Mouse (Mus musculus): ENCODE results near the gene Mob3a.
A peak's percentile ranks its signal among the peaks of the same experiment; 100 is the strongest.

The Mob3a gene

DNA sequence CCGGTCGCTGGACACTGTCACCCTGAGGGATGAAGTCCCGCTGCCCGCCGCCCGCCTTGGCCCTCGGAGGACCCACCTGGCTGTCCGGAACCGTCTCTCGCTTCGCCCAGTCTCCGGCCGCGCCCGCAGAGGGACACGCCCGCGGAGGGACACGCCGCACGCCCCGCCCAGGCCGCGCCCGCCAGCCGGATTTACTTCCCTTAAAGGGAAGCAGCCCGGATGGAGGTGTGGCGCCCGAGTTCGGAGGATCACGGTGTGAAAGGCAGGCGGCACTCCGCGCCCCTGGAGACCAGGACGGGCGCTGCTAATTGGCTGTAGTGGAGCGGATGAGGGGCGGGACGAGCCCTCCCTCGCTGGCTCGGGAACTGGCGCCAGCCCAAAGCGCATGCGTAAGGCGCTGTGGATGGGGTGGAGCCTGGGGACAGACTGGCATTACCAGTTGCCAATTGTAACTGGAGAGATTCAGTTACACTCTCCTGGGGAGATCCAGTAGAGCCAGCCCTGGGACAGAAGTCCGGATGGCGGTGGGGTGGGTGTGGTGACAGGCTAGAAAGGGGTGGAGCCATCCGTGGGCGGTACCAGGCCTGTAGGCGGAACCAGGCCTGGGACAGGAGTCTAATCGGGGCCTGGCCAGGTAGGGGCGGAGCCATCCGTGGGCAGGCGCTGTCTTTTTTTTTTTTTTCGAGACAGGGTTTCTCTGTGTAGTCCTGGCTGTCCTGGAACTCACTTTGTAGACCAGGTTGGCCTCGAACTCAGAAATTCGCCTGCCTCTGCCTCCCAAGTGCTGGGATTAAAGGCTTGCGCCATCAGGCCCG is at the start of gene Mob3a, which contains the start of gene Izumo4:
TSS of gene Mob3a (minus strand) at position 257 of the 815 bp plus-strand sequence.
TSS of gene Izumo4 (plus strand) at position 464 of the 815 bp plus-strand sequence.
- peak; percentile 98 for DNase-seq (ENCODE audit: low spot score)

DNA sequence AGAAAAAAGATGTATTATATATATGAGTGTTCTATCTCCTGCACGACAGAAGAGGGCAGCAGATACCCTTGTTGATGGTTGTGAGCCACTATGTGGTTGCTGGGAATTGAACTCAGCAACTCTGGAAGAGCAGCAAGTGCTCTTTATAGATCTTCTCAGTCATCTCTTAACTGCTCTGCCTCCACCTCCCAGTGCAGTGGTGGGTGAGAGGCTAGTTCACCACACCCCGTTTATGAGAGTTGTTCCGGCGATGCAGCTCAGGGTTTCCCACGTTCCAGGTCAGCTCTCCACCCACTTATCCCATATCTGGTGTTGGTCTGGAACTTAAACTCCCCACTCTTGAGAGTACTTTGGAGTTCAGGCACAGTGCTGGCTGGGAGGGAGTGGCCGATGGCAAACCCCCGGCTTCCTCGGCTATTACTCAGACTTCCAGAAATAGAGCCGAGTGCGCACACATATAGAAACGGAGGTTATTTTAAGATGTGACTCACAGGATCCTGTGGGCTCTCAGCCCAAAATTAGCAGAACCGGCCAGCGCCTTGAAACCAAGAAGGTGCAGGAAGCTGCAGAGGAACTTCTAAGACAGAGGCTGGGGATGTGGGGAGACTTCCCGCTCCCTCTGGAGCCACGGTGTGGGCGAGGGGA is 49.5 kb upstream of the Mob3a start:
- DNase-seq (ENCODE audit: low spot score): no peak

DNA sequence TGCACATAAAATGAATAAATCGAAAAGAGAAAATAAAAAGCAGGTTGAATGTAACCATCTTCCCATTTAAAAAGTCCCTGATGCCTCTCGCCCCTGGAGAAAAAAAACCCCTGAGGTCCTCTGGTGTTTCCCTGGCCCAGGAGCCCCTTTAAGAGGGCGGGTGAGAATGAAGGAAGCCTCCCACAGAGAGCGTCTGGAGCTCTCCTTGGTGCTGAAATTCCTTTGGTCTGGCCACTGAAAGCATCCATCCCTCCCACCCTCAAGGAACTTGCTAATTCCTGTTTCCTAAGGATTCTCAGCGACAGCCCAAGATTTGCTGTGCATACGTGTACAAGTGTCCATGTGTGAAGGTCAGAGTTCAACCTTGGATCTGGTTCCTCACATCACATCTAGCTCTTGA is 46.8 kb upstream of the Mob3a start:
- DNase-seq (ENCODE audit: low spot score): peak; percentile 54

DNA sequence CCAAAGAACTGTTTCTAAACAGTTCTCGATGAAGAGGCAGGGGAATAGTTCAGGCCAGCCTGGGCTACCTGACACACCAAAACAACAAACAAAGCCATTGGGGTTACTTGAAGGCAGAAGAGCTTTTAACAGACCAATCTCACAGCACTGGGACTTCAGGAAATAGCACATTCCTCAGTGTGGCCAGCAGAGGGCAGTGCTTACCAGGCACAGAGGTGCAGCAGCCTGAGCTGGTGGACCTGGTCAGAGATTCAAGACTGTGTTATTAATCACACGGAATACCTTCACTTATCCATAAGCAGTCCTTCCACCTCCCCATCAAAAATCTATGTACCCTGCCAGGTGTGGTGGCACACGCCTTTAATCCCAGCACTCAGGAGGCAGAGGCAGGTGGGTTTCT is 45.6 kb upstream of the Mob3a start:
- DNase-seq (ENCODE audit: low spot score): peak; percentile 57

DNA sequence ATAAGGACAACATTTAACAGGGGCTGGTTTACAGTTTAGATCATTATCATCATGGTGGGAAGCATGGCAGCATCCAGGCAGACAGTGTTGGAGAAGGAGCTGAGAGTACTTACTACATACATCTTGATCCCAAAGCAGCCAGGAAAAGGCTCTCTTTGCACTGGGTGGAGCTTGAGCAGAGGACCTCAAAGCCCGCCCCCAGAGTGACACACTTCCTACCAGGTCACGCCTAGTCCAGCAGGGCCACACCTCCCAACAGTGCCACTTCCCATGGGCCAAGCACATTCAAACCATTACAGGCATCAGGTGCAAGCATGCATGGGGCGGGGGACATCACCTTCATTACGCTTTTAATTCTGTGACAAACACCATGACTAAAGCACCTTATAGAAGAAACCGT is 42.5 kb upstream of the Mob3a start:
- peak; percentile 40 for DNase-seq (ENCODE audit: low spot score)

DNA sequence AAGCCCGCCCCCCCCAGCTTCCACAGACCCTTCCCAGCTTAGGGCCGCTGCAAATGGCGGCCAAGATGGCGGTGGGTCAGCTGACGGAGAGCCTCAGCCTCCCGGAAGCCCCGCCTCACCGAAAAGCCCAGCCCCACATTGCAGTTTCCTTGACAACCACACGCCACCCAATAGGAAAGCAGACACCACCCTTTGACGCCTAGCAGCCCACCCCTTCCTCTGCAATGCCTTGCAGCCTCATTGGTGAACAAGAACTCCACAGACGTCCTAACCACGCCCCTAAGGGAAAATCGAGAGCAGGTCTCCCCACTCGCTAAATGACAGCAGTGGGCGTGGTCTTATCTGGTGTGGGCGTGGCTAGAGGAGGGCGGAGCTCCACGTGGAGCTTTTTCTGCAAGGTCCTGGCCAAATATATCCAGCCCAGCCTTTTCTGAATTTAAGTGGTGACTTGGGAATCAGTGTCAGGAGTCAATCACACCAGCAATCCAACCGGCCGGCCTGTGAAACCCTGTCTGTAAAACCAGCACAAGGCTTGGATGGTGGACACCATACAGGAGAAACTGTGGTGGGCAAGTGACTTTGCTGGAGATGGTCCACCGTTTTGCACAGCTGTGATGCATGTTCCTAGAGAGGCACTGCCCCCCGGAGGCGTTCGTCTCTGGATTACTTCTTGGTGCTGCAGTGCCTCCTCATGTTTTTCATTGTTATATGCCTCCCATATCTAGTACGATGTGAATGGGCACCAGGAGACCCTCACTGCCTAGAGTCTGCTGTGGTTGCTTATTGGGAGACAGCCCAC is 40.6 kb upstream of the Mob3a start, which contains the start of gene Ap3d1:
TSS of gene Ap3d1 (minus strand) at position 85 of the 799 bp plus-strand sequence.
- peak; percentile 100 for DNase-seq (ENCODE audit: low spot score)

DNA sequence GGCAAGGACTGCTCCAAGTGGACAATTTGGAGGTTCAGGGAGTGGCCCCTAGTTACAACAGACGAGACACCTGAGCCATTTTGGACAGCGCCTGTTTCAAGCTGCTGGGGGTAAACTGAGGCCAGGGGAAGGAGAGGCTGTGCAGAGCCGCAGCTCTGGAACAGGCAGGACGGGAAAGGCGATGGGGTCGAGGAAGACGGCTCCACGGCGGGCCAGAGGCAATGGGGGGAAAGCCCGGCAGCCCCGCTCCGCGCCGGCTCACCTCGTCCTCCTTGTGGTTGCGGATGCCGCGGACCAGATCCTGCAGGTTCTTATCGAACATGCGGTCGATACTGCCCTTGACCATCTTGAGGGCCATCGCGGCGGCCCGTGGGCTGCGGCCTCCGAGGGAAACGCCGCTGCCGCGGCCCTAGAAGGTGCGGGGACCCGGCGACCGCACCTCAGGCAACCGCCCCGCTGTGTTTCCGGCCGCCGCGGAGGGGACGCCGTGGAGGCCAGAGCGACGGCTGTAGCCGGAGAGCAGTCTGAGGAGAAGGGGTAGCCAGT is 39.9 kb upstream of the Mob3a start:
- peak; percentile 56 for DNase-seq (ENCODE audit: low spot score)

DNA sequence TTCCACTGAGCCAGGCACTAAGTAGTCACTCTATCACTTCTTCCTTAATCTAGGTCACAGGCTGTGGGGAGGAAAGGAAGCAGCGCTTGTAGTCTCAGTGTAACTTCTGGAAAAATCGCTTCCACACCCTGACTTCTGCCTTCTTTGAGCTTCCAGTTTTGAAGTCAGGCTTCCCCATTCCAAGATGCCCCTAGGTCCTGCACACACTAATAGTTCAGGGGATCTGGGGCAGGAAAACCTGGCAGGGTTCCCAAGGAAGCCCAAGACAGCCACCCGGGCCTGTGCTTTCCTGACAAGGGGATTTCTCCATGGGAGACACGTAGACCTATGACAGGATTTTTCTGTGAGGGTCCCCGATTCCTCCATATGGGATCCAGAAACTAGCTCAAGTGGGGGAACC is 39.4 kb upstream of the Mob3a start:
- DNase-seq (ENCODE audit: low spot score): peak; percentile 39

DNA sequence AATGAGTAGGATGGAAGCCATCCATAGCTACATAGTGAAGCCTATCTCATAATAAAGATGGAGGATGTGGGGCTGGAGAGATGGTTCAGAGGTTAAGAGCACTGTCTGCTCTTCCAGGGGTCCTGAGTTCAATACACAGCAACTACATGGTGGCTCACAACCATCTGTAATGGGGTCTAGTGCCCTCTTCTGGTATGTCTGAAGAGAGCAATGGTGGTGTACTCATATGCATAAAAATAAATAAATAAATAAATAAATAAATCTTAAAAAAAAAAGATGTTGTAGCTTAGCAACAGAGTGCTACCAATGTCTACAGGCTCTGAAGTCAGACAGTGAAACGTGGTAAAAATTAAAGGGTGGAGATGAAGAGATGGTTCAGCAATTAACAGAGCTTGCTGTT is 36.9 kb upstream of the Mob3a start:
- no peak for DNase-seq (ENCODE audit: low spot score)

DNA sequence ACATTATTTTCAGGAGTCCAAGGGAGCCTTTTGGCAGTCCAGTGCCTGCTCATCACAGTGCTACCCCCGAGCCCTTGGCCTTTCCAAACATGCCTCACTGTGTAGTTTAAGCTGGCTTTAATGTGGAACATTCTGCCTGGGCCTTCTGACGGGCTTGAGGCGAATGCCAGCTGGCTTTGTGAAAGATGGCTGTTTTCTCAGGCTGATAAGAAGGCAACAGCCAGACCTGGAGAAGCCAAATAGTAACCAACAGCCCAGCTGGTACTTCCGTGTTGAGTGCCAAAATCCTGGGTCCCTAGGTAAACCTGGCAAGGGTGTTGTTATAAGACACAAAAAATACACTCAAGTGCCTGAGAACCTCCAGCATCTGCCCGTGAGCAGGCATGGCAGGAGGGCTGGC is 35.0 kb upstream of the Mob3a start:
- DNase-seq (ENCODE audit: low spot score): no peak

DNA sequence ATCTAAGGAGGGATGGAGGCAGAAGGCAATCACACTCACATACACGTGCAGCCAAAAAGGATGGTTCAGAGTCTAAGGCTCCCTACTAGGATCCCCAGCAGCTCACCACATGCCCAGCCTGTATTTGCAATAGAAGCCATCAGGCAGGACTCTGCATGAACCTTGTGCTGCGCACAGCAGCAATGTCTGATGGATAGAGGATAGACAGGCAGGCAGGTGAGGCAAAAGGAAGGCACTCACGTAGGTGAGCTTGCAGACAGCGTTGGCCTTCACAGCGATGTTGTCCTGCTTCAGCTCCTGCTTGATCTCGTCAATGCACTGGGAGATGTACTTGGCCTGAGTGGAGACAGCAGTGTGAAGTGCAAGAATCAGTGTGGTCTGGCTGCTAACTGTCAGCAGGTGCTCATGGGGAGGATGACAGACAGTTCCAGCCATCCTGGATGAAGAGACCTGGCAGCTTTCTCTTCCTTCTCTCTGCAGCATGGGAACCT is 30.9 kb upstream of the Mob3a start:
- no peak for DNase-seq (ENCODE audit: low spot score)

DNA sequence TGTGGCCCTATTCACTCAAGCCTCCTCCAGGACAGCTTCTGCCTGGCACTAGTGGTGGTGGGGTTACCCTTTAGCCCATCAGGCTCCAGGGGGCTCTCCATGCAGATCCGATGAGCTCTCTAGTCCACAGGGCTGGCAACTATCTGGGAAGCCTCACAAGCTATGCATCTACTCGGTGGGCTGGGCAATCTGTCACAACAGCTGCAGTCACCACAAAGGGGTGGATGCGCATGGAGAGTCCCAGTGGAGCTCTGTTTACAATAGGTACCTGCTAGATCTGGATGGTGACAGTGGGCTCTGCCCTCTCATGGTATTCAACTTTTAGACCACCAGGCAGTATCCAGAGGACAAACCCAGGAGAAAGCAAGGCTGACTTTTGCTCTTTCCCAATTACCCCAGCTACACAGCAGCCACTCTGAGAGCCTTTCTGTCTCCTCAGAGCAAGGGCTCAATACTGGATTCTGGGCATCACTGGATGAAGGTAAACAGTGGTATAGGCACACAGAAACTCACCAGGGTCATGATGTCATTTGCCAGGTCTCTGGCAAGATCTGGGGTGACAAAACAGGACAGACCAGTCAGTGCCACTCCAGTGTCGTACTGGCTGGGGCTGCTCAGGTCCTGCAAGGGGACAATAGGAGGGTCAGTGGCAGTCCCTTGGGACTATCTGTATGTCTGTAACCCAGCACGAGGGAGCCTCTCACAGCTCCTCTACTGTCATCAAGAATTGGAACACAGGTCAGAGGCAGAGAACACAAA is 25.8 kb upstream of the Mob3a start:
- DNase-seq (ENCODE audit: low spot score): no peak

DNA sequence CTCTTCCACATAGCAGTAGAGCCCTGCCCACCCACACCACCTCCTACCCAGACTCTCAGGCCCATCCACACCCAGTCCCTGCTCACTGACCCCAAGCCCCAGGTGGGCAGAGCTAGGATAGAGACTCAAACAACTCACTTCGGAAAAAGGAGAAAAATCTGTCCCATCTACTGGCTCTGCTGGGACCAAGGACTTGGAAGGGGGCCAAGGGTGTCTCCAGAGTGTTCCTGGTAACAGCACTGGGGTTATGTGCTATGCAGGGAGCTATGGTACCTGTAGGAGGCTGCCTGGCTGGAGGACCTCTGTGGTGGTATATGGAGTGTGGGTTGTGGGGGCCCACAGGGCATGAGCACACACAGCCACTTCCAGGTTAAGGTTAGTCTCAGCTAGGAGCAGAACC is 15.5 kb upstream of the Mob3a start:
- DNase-seq (ENCODE audit: low spot score): no peak

DNA sequence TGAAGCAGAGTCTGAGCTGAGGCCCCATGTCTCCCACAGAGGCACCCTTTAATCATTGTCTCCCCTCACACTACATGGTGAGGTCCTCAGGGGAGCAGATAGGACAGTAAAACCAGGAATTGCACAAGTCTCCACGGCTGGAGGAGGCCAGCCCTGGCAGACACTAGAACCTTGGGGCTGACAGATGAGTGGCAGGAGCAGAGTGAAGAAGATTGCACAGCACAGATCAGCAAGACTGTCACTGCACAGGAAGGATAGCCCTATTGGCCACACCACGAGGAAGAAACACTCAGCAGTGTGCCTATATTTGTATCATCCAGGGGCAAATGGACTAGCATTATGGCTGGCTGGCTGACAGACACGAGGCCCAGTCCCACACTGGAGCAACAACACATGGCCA is 9.1 kb upstream of the Mob3a start:
- DNase-seq (ENCODE audit: low spot score): no peak

DNA sequence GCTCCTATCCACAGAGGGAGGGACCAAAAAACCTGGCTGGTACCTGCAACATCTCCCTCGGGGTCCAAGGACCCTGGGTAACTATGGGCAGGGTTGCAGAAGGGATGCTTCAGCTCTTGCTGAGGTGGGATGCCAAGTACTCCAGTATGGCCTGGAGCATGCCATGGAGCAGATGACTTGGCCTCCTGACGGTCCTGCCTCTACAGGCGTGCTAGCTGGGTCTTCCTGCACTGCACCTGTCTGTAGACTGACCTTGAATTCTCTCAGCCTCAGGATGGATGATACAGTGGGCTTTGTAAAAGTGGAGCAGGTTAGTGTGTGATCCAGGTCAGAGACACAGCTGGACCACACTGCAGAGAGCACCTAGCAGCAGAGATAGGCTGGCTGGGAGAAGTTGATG is 3.7 kb upstream of the Mob3a start:
- no peak for DNase-seq (ENCODE audit: low spot score)

DNA sequence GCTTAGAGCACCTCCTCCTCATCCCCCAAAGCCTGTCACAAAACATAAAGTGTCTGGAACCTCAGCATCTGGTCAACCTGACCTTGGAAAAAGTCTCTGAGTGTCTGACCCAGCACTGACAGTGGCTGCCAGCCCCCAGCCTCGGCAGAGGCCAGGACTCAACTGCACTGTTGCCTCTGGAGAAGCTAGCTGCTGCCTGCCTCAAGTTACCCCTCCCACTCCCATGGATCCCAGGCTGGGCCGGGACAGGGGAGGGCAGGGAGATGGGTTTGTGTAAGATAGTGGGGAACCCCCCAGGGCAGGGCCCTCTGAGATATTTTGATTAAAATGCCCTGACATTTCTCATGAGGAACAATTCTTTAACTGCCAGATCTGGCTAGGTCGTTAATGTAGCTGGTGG is 3.3 kb upstream of the Mob3a start:
- no peak for DNase-seq (ENCODE audit: low spot score)

DNA sequence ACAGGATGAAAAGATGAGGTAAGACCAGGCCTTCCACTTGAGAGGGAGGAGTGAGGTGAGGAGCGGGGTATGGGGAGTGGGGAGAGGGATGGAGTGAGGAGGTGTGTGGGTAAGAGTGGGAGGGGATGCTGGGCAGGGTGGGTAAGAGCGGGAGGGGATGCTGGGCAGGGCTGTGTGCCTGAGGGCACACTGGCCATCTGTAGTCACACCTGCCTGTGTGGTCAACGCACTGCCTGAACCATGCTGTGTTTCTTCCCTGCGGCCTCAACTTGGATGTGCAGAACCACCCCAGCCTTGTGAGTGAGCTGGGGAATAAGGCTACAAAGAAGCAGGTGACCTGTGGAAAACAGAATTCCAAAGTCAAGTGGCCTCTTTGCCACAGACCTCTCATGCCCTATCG is 2.6 kb upstream of the Mob3a start:
- DNase-seq (ENCODE audit: low spot score): no peak

DNA sequence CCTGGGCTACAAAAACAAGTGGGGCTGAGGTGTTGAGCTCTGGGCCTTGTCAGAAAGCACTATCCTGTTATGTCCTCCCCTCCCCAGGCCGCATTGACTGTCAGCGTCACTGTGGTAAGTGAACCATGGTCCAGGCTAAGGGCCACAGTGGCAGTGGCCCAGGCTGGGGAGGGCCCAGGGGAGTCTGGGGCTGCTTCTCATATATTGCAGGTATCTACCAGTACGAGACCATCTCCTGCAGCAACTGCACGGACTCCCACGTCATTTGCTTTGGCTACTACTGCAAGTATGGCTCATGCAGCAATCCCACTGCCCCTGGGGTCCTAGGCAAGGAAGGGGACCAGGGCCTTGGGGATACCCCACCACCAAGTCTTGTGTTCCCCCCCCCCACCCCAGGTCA is 1.9 kb upstream of the Mob3a start:
- no peak for DNase-seq (ENCODE audit: low spot score)

DNA sequence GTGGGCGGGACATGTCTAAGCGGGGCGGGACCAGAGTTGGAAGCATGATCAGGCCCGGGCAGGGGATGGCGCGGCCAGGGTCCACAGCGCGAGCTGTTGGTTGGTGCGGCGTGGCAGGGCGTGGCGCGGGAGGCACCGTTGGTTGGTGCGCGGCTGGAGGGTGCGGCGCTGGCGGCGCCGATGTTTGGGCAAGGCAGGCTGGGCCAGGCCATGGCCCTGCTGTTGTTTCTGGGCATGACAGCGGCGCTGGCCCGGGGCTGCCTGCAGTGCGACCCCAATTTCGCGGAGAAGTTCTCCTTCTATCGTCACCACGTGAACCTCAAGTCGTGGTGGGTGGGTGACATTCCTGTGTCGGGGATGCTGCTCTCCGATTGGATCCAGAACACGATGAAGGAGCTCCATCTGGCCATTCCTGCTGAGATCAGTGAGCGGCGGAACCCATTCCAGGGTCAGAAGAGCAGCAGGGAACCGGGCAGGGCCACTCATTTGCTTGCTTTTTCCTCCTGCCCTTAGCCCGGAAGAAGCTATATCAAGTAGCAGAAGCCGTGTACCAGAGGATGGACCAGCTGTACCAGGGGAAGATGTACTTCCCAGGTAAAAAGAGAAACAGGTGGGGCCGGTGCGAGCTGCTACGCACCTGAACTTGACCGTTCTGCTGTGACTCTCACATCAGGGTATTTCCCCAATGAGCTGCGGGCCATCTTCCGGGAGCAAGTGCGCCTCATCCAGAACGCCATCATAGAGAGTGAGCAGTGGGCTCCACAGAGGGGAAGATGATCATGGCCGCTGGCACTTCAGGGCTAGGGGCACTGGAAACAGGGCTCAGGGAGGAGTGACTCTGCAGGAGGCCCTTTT is 986 bp upstream of the Mob3a start:
- peak; percentile 92 for DNase-seq (ENCODE audit: low spot score)

DNA sequence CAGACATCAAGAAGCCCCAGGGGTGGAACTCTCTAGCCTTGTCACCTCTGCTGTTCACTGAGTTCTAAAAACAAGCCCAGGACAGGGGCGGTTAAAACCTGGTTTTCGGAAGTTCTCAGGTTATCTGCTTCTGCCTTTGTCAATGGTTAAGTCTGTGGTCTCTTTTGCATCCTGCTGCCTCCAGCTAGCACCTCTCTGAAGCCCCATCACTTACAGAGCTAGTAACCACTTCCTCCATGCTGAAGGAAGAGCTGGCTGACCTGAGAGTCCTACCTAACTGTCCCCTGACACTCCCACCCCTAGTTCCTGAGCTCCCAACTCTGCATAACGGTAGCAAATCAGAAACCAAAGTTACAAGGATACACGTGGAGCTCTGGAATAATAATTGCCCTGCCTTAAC is 1.0 kb downstream of the Mob3a start:
- DNase-seq (ENCODE audit: low spot score): no peak
